Mouse (Mus musculus) mouse trophoblast stem cell (cell line): ENCODE data around the gene Zbtb43.

Source experiments
- in situ Hi-C, 2 experiments: fragments of 300-500 bp; cut with MseI, MboI; formaldehyde crosslinking; loops; 2 replicates in 1 of 2; 3 replicates in 1 of 2; pipeline ENCODE4 v1.15.1; 2025

Zbtb43 gene

DNA sequence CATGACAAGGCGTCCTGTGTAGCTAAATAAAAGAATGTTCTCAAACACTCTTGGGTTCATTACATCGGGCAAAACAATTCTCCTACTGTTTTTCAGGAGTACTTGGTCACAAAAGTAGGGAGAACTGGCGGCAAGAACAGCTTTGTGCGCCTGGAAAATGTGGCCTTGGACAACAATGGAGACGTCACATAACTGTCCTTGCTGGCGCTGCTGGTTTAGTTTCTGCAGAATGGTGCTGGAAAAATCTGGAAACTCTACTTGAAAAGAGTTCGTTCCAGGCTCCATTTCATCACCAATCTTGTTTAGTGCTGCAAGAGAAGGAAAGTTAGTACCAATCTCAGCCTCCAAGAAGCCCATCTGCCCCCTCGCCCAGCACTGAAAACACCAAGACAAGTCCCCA, 13.5 kb downstream of the Zbtb43 start:
- in situ Hi-C loops: no loop called here

DNA sequence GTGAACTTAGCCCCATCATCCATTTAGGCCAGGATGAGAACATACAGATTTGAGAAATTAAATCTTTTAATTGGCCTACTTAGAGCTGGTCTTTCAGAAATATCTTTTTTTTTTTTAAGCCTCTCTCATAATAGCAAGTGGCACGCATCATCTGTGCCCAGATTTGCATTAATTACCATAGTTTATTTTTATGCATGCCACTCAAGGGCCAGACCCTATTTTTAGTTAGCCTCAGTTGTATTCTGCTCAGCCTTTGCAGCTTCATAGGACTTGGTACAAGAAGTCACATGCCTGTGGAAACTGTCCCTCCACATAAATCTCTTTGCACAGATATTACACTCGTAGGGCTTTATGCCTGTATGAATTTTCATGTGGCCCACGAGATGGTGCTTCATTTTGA, 14.9 kb downstream of the Zbtb43 start:
- in situ Hi-C loops: no loop called here

DNA sequence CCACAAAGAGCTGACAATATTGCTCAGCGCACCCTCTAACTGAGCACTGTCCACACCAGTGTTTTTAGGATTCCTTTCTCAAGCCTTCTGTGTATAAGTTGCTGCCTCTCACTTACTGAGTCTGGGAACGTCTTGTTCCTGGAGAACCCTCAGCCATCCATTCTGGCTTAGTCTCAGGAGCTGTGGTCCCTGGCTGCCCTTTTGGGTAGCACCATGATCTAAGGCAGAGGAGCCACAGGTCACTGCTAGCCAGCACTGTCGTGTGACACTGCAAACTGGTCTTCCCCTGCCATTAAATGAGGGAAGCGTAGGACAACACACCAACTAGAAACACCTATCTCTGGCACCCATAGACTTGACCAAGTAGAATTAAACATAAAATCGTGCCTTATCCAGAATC, 15.6 kb downstream of the Zbtb43 start:
- in situ Hi-C loops: no loop called here

DNA sequence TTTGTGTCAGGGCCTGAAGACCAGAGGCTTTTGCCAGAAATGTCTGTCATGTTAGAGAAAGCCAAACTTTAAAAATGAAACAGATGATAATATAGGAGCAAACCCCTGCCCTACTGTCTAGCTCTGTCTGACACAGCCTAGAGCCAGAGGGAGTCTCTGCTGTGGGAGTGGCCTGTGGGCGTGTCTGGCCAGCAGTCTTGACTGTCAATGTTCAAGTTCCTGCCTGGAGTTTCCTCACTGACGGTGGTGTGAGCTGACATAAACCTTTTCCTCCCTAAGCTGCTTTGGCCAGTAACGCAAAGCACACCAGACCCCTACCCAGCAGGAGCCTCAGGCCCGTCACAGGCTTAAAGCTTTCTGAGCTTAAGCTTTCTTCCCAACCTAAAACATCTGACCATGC, 16.2 kb downstream of the Zbtb43 start:
- in situ Hi-C loops: no loop called here

DNA sequence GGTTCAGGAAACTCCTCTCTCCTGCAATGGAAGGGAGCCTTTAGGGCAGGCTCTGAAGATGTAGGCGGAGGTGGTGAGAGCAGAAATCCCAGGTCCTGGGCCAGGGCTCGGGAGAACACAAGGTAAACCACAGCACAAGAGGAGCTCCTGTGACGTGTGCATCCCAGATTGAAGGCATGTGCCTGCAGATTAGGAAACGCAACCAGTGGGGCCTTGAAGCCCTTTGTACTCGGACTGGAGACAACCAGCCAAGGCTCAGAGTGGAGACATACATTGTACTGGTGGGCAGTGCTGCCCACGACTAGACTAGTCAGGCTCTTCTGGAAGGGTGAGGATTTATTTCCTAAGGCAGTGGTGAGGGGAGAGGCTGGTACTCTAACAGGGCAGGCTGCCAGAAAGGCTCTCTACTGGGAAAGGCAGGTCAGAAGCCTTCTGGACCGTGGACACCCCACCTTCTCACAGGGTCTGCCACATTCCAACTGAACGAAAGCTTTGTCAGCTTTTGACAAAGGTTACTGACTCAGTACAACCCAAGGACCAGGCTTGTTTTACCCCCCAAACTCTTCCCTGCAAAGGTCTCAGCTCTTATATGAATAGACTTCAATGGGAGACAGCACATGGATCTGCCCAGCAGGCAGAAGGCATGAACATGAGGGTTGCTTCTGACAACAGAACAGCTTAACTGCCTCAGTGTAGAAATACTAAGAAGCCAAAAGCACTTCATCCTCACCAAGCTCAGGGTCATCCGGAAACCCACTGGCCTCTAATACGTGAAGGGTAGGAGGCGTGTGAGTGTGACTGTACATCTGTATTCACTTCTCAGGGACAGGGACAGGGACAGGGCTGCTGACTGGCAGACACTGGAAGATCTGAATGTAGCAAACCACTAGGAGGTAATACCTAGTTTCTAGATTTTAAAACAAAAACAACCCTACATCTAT, 17.1 kb downstream of the Zbtb43 start:
- in situ Hi-C loops: no loop called here

DNA sequence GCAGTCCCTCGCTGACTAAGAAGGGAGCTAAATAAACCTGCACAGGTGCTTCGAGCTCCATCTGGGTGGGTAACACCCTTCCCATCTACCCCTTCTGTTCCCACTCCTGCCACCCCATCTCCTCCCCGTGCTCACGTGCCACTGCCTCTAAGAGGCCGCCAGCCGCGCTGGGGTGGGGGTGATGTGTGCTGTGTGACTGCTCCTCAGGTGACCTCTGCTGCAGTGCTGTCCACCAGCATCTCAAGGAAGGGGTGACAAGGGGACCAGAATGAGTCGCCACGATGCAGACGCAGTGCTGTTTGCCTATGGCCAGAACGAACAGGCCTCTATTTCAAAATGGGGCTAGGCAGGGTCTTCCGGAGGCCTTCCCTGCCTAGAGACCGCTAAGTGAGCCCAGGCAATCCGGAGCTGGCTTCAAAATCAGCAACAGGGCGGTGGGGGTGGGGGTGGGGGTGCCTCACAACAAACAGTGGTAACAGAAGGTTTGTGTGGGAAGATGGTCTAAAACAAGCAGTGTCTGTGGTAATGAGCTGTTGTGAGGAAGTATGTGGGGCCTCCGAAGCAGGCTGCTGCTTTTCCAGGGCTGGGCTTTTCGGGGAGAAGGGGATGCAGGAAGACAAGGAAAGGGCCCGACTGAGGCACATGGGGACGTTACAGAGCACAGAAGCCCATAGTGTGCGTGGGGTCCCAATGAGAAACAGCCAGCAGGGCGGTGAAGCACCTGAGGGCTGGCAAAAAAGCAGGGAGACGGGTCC, 19.1 kb downstream of the Zbtb43 start:
- in situ Hi-C loops: no loop called here

DNA sequence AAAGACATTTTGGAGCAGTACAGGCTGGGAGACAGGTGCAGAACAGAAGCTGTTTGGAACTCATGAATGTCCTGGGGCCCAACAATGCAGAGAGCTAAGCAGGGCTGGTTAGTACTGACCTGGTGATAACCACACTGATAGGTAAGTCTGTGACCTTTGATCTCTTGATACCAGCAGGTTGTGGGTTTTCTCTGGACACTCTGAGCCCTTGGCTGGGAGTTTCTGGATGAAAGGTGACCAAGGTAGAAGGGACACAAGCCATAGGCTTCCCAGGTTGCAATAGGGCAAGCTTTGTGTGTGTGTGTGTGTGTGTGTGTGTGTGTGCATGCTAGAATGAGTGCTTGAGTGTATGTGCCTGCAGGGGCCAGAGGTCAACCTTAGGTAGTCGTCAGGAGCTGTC, 21.6 kb downstream of the Zbtb43 start:
- in situ Hi-C loops: no loop called here

DNA sequence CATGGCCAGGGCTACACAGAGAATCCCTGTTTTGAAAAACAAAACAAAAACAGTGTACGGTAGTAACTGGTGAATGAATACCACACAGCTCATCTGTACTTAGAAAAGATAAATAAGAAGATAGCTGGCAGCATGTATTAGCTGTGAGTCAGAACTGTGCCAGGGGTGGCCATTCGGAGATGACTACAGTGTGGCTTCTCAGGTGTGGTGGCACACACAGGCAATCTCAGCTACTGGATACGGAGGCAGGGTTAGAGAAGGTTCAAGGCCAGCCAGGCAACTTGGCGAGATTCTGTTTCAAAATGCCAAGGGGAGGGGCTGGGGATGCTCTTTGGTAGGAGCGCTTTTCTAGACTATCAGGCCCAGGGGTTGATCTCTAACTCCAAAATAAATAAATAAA, 22.6 kb downstream of the Zbtb43 start:
- in situ Hi-C loops: no loop called here

DNA sequence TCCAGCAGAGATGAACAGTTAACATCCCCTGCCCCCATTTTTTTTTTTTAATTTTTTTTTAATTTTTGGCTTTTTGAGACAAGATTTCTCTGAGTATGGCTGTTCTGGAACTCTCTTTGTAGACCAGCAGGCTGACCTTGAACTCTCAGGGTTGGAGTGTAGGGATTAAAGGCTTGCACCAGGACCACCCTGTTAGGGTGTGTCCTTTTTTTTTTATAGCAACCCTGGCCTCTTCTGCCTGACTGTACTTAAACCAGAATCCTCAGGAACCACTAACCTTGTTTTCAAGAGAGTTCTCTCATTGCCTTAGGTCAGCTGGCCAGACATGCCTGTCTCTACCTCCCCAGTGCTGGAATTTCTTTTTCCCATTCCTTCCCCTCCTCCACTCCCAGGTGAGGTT, 23.5 kb downstream of the Zbtb43 start:
- in situ Hi-C loops: no loop called here

DNA sequence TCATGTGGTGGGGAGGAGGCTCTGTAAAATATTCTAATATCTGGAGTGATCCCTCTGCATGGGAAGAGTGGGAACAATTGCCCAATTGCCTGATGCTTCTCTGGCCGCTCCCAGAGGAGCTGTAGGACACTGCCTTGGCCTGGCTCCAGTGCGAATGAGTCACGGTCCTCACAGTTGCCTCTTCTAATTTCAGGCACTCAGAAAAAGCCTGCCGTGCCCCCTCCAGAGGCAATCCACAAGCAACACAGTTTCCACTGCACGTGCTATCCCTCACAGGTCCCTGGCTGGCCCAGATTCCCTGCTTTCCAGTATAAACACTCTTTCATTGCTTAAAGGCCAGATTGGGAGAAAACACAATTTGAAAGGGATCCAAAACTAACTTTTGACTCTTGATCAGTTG, 24.0 kb downstream of the Zbtb43 start:
- in situ Hi-C loops: no loop called here

DNA sequence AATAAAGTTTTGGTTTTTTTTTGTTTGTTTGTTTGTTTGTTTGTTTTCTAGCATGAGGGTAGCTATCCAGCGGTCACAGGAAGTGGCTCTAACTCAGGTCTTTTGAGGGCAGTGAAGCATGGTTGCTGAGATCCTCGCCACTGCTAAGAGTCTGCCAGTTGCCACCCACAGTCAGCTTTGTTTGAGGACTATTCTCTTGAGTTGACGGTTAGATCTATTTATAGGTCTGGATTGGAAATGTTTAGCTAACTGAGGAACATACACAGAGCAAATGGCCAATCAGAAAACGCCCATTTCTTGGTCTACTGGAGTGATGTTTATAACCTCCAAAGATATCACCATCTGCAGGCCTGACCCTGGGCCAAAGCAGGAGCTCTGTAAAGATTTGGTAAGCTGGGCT, 25.7 kb downstream of the Zbtb43 start:
- in situ Hi-C loops: no loop called here

DNA sequence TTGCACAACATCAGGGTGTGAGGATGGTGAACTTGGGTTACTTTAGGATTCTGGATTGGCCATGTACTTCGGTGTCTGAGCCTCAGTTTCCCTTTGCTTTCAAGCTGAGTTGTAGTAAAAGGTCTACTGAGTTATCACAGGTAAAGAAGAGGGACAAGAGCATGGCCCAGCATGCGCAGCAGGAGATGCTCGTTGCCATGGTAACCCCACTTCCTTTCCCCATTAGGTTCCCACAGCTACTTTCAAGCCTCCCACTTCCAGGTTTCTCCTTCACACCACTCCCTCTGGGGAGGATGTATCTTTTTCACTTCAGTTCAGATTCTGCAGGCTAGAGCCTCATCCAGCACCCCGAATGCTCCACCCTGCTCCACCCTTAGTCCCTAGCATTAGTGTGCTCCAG, 27.5 kb downstream of the Zbtb43 start:
- in situ Hi-C loops: no loop called here

DNA sequence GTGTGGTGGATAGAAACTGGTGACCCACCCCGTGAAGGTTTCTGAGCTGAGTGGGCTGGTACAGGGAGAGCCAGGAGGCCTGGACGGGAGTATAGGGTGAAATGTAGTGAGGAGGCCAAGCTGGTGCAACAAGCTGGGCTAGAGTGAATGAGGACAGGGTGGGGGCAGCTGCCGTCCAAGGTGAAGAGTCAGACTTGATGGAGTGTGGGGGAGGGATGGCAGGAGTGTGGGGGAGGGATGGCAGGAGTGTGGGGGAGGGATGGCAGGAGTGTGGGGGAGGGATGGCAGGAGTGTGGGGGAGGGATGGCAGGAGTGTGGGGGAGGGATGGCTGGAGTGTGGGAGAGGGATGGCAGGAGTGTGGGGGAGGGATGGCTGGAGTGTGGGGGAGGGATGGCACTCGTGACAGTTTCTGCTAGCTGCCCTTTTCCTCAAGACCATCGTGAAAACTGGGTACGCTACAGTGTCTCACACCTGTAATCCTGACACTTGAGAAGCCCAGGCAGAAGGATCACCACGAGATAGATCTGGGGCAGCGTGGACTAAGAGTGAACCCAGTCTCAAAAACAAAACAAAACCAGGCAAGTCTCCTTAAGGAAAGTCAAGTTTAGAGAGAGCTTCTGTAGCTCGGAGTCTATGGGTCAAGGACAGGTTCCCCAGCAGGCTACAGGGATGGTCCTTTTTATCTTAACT, 28.2 kb downstream of the Zbtb43 start:
- in situ Hi-C loops: no loop called here

DNA sequence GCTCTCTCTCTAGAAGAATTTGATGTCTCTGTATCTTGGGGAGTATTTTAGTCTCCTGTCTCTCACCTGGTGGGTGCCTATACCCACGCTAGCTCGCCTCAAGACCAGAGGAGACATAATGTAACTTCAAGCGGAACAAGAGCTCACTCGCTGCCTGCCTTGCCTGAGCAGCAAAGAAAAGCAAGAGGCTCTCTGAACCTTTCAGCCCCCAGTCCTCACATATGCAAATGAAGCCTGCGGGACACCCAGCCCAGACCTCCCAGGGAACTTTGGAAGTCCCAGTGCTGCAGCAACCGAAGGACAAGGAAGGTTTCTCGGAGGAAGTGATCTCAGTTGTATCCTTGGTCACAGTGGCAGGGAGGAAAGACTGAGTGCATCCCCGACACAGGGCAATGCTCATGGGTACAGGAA, 28.9 kb downstream of the Zbtb43 start:
- in situ Hi-C loops: no loop called here

DNA sequence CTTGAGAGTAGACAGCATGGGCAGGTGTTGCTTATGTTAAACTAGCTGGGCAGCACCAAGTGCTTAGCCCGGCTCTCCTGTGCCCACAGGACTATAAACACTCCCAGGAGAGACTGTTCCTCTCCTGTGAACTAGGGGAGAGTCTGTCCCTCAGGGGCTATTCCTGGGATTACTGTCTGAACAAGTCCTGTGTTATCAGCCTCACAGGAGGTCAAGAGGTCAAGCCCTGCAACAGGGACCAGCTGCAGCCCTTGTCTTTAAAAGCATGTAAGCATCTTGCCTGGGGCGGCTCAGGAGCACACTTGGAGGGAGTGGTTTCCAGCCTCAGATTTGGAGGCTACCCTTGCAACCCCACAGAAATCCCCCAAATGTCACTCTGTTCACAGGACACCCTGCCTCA, 30.0 kb downstream of the Zbtb43 start:
- in situ Hi-C loops: no loop called here

DNA sequence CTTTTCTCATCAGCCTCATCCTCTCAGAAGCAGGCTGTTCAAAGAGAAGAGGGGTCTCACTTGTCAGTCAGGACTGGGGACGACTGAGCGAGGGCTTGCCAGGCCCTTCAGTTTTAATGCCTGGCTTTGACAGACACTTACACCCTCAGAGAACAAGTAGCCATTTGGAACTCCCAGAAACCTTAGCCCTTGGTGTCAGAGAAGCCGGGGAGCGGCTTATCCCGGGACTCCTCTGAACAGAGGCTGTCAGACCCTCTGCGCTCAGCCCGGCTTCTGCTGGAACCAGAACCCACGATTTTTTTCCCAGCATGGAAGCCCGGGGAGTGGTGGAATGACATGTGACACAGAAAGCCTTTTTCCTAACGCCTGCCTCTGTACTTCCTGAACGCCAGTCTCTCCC, 31.2 kb downstream of the Zbtb43 start:
- in situ Hi-C loops: no loop called here

DNA sequence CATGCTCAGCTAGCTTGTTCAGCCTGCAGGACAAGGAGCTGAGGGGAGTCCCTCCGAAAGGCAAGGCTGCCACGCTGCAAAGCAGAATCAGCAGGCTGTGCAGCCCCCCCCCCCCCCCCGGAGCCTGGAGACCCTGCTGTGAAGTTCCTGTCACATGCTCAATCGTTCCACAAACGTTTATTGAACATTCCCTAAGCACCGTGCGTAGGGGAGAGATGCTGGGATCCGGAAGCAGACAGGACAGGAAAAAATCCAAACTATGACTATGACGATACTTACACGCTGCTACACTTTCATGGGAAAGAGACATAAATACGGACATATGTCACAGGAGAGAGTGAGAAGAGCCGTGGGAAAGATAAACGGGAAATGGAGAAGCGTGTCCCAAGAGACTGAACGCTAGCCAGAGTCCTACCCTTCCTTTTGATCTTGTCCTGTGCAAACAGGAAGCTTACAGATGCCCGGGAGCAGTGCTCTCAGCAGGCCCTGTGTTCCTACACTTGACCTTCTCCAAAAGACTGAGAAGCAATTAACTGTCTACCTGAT, 32.3 kb downstream of the Zbtb43 start:
- in situ Hi-C loops: no loop called here

DNA sequence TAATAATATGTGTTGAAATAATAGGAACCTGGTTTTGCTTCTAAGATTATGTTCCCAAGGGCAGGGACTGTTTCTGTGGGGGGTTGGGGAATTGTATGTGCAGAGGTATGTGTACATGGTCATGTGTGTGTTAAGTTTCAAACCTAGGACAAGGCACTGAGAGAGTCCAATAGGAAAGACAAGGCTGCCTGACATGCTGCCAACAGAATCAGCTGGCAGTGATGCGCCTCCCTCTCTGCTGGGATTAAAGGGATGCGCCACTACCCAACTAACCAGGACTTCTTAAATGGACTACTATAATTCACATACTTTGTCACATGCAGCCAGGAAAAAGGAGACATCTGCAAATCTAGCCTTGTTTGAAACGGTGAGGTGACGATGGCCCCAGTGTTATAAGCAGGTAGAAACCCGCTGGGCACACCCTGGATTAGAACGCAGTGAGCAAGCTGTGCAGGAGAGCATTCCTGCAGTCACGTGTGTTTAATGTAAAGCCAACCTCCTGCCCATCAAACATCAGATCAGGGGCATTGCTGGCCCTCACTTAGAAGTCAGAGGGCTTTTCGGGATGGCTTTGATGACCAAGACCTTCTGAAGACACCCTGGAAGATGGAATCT, 33.2 kb downstream of the Zbtb43 start:
- in situ Hi-C loops: no loop called here

DNA sequence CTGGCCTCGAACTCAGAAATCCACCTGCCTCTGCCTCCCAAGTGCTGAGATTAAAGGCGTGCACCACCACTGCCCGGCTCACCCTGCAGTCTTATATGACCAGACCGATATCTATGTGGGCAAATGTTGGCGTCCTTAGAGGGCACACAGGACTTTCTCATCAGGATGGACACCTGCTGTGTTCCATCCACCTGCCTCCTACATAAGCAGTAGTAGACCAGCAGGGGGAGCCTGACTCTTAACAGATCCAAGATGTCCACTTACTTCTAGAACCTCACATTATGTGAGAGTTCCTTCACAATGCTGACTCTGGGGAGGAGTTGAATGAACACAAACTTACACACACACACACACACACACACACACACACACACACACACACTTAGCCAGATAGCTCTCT, 35.5 kb downstream of the Zbtb43 start:
- in situ Hi-C loops: no loop called here

DNA sequence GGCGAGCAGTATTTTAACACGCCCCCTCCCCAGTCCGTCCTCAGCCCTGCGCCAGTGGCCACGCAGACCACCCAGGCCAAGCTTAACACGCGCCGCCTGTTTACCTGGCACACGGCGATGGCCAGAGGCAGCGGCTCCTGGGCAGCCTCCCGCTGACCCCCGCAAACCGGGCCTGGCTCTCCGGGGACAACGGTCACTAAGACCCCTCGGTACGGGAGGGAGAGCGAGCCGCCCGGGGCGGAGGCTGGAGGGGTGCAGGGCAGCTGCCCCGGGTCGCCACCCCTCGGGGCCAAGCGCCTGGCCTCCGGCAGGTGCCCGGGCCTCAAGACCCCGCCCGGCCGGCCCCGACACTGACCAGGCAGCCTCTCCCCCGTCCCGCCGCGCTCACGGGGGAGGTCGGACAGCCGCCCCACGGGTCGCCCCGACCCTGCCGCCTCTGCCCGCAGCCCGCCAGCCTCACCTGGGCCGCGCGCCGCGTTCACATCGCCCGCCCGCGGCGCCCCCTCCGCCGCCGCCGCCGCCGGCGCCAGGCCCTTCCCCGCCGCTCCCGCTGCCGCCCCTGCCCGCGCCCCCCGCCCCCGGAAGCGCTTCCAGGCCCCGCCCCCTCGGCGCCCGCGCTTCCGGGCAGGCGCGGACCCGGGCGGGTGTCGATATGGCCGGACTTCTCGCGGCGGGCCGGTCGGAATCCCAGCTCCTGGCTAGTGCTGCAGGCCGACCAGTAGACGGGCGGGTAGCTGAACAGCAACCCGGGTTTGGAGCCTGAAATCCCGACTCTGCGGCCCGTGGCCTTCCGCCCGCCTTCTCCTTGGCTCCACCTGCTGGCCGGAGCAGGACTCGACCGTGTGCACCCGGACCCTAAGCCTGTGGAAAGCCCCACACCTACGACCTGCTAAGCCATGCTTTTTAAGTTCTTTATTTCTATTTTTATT, 37.3 kb downstream of the Zbtb43 start, which contains the start of gene Zbtb34:
Gene Zbtb34 (minus strand): TSS at position 554 of the 929 bp plus-strand sequence.
- in situ Hi-C loops: no loop called here
